Mouse (Mus musculus) bone marrow, adult 2 months (tissue): ENCODE data around the gene Ctdsp2.

Experiments used
- CTCF ChIP-seq: fragments of 200-500 bp; IDR thresholded peaks from 2 replicates; pipeline ENCODE4 v1.5.1; 2011; ENCODE audit warnings: low read length, control low read depth; ENCODE audit not compliant: control insufficient read depth, insufficient read depth
- POLR2A ChIP-seq: fragments of 200-500 bp; IDR thresholded peaks from 2 replicates; pipeline ENCODE4 v1.6.1; 2011; ENCODE audit warnings: low read depth, mild to moderate bottlenecking, control low read depth, low read length, borderline replicate concordance; ENCODE audit not compliant: control insufficient read depth

DNA sequence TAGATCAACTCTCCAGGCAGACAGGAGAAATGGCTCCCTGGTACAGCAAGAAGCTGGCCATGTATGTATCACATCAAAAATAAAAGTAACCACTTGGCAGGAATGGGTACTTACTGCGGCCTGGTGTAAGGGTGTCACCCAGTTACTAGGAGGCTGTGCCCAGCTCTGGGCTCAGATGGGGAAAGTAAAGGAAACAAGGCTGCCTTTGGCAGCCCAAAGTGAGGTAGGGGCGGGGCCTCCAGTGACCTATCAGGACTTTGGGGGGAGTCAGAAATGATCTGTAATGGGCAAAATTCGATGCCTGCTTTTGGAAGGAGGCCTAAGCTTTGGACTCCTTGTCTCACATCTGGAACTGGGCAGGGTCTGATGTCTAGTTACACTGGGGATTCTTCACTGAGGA, 3.2 kb downstream of the Ctdsp2 start:
- TF ChIP-seq POLR2A (no peak), CTCF (no peak)
